Mouse (Mus musculus) hindbrain, embryonic 10.5 days (tissue): ENCODE measurements around the gene Gucy1b2. TPM values are rescaled to one million over a fixed set of nuclear protein-coding genes. Genes with fewer than 3 reads are reported as not detected.
A peak's percentile ranks its signal among the peaks of the same experiment; 100 is the strongest.

Source experiments
- DNase-seq: peaks from one replicate; pipeline ENCODE4 v3.0.0-alpha.2; 2017; ENCODE audit warnings: low spot score
- H3K27ac ChIP-seq: fragments of 300-500 bp; sonication (generic); 2 replicates; pipeline ENCODE4 v1.5.1; 2016; ENCODE audit warnings: mild to moderate bottlenecking, moderate library complexity
- H3K27me3 ChIP-seq: fragments of 300-500 bp; sonication (generic); 2 replicates; pipeline ENCODE4 v1.6.1; 2016; ENCODE audit warnings: mild to moderate bottlenecking; ENCODE audit not compliant: poor library complexity, insufficient read depth, severe bottlenecking
- H3K36me3 ChIP-seq: fragments of 300-500 bp; sonication (generic); 2 replicates; pipeline ENCODE4 v1.6.1; 2016; ENCODE audit warnings: mild to moderate bottlenecking, moderate library complexity
- H3K4me1 ChIP-seq: fragments of 300-500 bp; sonication (generic); replicated peaks from 2 replicates; pipeline ENCODE4 v1.6.1; 2016; ENCODE audit warnings: mild to moderate bottlenecking
- H3K4me3 ChIP-seq: fragments of 300-500 bp; sonication (generic); 2 replicates; pipeline ENCODE4 v1.5.1; 2016; ENCODE audit warnings: mild to moderate bottlenecking, moderate library complexity
- H3K9me3 ChIP-seq: fragments of 300-500 bp; sonication (generic); 2 replicates; pipeline ENCODE4 v1.6.1; 2016; ENCODE audit warnings: mild to moderate bottlenecking, moderate library complexity
- WGBS: fragments of 180-500 bp; shearing (Covaris S2); methylation state at CpG from one replicate; pipeline ENCODE4 v1.1.7; 2016; 5-methylcytosine and 5-hydroxymethylcytosine counted together
- polyA plus RNA-seq: library from polyadenylated mRNA; unstranded; fragments of >200 nt; fragmentation: Nextera tagmentation; extraction: Ambion mirVana; gene quantifications from 2 replicates; pipeline ENCODE4 v1.2.1, GENCODE M21; 2016

Gene Gucy1b2
- polyA plus RNA-seq, result 0.09 TPM in 1 of 2 replicates, not detected in the other

GRCm38 (mm10) chr14:62456239-62456747 lies at the start of gene Gucy1b2:
Gucy1b2 (minus strand) TSS chr14:62456289.
- H3K27ac ChIP-seq, result no peak within 1 kb of the TSS
- no peak for DNase-seq

GRCm38 (mm10) chr14:62497391-62497790 lies 41.3 kb upstream of the Gucy1b2 start:
- DNase-seq, result no peak
- H3K27me3 ChIP-seq, result no peaks in the 10 kb centered on the region
- 85% methylated on average over 7 of the region's 7 CpGs for WGBS
- 0 out of 2 replicates have a peak, but pooled peaks cover 3% of the 10 kb centered on the region for H3K4me1 ChIP-seq
- no peaks in the 10 kb centered on the region for H3K36me3 ChIP-seq
- no peak overlapping the region for H3K4me3 ChIP-seq
- H3K9me3 ChIP-seq, result no peaks in the 10 kb centered on the region
- no peak overlapping the region for H3K27ac ChIP-seq

More at GRCm38 (mm10) chr14:62456239-62456747, at the start of gene Gucy1b2:
- WGBS, result 76% methylated on average over 9 of the region's 9 CpGs
- no peaks in the 10 kb centered on the region for H3K27me3 ChIP-seq
- no peaks in the 10 kb centered on the region for H3K9me3 ChIP-seq
- no peak within 1 kb of the TSS for H3K4me3 ChIP-seq
- peaks cover 3% of the 10 kb centered on the region; the same call in 1 of the 2 replicates for H3K4me1 ChIP-seq
- no peaks in the 10 kb centered on the region for H3K36me3 ChIP-seq

GRCm38 (mm10) chr14:62496501-62496900 lies 40.4 kb upstream of the Gucy1b2 start:
- no peaks in the 10 kb centered on the region for H3K9me3 ChIP-seq
- H3K27me3 ChIP-seq, result no peaks in the 10 kb centered on the region
- 67% methylated on average over 1 of the region's 1 CpGs for WGBS
- 0 out of 2 replicates have a peak, but pooled peaks cover 4% of the 10 kb centered on the region for H3K4me1 ChIP-seq
- DNase-seq, result no peak
- no peak overlapping the region for H3K4me3 ChIP-seq
- H3K27ac ChIP-seq, result no peak overlapping the region
- H3K36me3 ChIP-seq, result no peaks in the 10 kb centered on the region

GRCm38 (mm10) chr14:62493456-62493855 lies 37.4 kb upstream of the Gucy1b2 start:
- Histone ChIP-seq H3K36me3 (no peaks in the 10 kb centered on the region), H3K4me3 (no peak overlapping the region), H3K27ac (no peak overlapping the region), H3K9me3 (no peaks in the 10 kb centered on the region), H3K4me1 (0 out of 2 replicates have a peak, but pooled peaks cover 4% of the 10 kb centered on the region), H3K27me3 (no peaks in the 10 kb centered on the region)
- DNase-seq, result no peak
- WGBS, result 83% methylated on average over 5 of the region's 5 CpGs

GRCm38 (mm10) chr14:62492196-62492850 lies 36.2 kb upstream of the Gucy1b2 start:
- 0 out of 2 replicates have a peak, but pooled peaks cover 4% of the 10 kb centered on the region for H3K4me1 ChIP-seq
- no peaks in the 10 kb centered on the region for H3K36me3 ChIP-seq
- no peaks in the 10 kb centered on the region for H3K27me3 ChIP-seq
- 41% methylated on average over 16 of the region's 16 CpGs for WGBS
- DNase-seq, result peak; percentile 80
- no peaks in the 10 kb centered on the region for H3K9me3 ChIP-seq
- H3K4me3 ChIP-seq, result no peak overlapping the region
- H3K27ac ChIP-seq, result no peak overlapping the region

- DNase-seq, result no peak
- 93% methylated on average over 7 of the region's 7 CpGs for WGBS
- Histone ChIP-seq H3K4me1 (0 out of 2 replicates have a peak, but pooled peaks cover 4% of the 10 kb centered on the region), H3K36me3 (no peaks in the 10 kb centered on the region), H3K27ac (no peak overlapping the region), H3K4me3 (no peak overlapping the region), H3K27me3 (no peaks in the 10 kb centered on the region), H3K9me3 (no peaks in the 10 kb centered on the region)
These were observed 32.2 kb upstream of the Gucy1b2 start for GRCm38 (mm10) chr14:62488270-62488669.

GRCm38 (mm10) chr14:62481381-62481780 lies 25.3 kb upstream of the Gucy1b2 start:
- WGBS, result 53% methylated on average over 8 of the region's 8 CpGs
- no peak for DNase-seq
- H3K4me3 ChIP-seq, result no peak overlapping the region
- no peaks in the 10 kb centered on the region for H3K27me3 ChIP-seq
- no peak overlapping the region for H3K27ac ChIP-seq
- 0 out of 2 replicates have a peak, but pooled peaks cover 3% of the 10 kb centered on the region for H3K4me1 ChIP-seq
- H3K36me3 ChIP-seq, result no peaks in the 10 kb centered on the region
- H3K9me3 ChIP-seq, result no peaks in the 10 kb centered on the region

GRCm38 (mm10) chr14:62479395-62479794 lies 23.3 kb upstream of the Gucy1b2 start:
- Histone ChIP-seq H3K4me3 (no peak overlapping the region), H3K27ac (no peak overlapping the region), H3K27me3 (no peaks in the 10 kb centered on the region), H3K9me3 (no peaks in the 10 kb centered on the region), H3K36me3 (no peaks in the 10 kb centered on the region), H3K4me1 (0 out of 2 replicates have a peak, but pooled peaks cover 3% of the 10 kb centered on the region)
- WGBS, result 65% methylated on average over 6 of the region's 6 CpGs
- DNase-seq, result no peak

- WGBS, result 69% methylated on average over 1 of the region's 1 CpGs
- Histone ChIP-seq H3K36me3 (no peaks in the 10 kb centered on the region), H3K9me3 (no peaks in the 10 kb centered on the region), H3K4me1 (peaks cover 12% of the 10 kb centered on the region; the same call in 1 of the 2 replicates), H3K27me3 (no peaks in the 10 kb centered on the region), H3K4me3 (no peak overlapping the region), H3K27ac (no peak overlapping the region)
- DNase-seq, result no peak
These were observed 18.4 kb upstream of the Gucy1b2 start for GRCm38 (mm10) chr14:62474481-62474880.

- no peaks in the 10 kb centered on the region for H3K9me3 ChIP-seq
- H3K27ac ChIP-seq, result no peak overlapping the region
- no peak overlapping the region for H3K4me3 ChIP-seq
- no peaks in the 10 kb centered on the region for H3K27me3 ChIP-seq
- peaks cover 12% of the 10 kb centered on the region; the same call in 1 of the 2 replicates for H3K4me1 ChIP-seq
- H3K36me3 ChIP-seq, result no peaks in the 10 kb centered on the region
- WGBS, result 87% methylated on average over 2 of the region's 2 CpGs
- DNase-seq, result no peak
These were observed 16.0 kb upstream of the Gucy1b2 start for GRCm38 (mm10) chr14:62472061-62472460.

GRCm38 (mm10) chr14:62468753-62469125 lies 12.7 kb upstream of the Gucy1b2 start:
- Histone ChIP-seq H3K36me3 (no peaks in the 10 kb centered on the region), H3K4me3 (no peak overlapping the region), H3K9me3 (no peaks in the 10 kb centered on the region), H3K27me3 (peaks cover 6% of the 10 kb centered on the region; the same call in 1 of the 2 replicates), H3K4me1 (peaks cover 23% of the 10 kb centered on the region), H3K27ac (no peak overlapping the region)
- no peak for DNase-seq
- WGBS, result 90% methylated on average over 5 of the region's 5 CpGs

- 76% methylated on average over 6 of the region's 6 CpGs for WGBS
- Histone ChIP-seq H3K27me3 (peaks cover 11% of the 10 kb centered on the region; the same call in 1 of the 2 replicates), H3K36me3 (no peaks in the 10 kb centered on the region), H3K4me1 (peaks cover 23% of the 10 kb centered on the region), H3K9me3 (no peaks in the 10 kb centered on the region), H3K4me3 (no peak overlapping the region), H3K27ac (no peak overlapping the region)
- no peak for DNase-seq
These were observed 12.1 kb upstream of the Gucy1b2 start for GRCm38 (mm10) chr14:62468119-62468752.

- WGBS, result 16% methylated on average over 9 of the region's 9 CpGs
- peak overlapping the region; percentile 27 for H3K4me3 ChIP-seq
- H3K27me3 ChIP-seq, result peaks cover 13% of the 10 kb centered on the region; the same call in 1 of the 2 replicates
- H3K36me3 ChIP-seq, result no peaks in the 10 kb centered on the region
- peak overlapping the region; percentile 24; the same call in 1 of the 2 replicates for H3K27ac ChIP-seq
- peak; percentile 29 for DNase-seq
- peaks cover 17% of the 10 kb centered on the region for H3K4me1 ChIP-seq
- H3K9me3 ChIP-seq, result no peaks in the 10 kb centered on the region
These were observed 8.9 kb upstream of the Gucy1b2 start for GRCm38 (mm10) chr14:62464966-62465365.
